ENCODE assay signal across 23 mouse cellular contexts in the genomic region with DNA sequence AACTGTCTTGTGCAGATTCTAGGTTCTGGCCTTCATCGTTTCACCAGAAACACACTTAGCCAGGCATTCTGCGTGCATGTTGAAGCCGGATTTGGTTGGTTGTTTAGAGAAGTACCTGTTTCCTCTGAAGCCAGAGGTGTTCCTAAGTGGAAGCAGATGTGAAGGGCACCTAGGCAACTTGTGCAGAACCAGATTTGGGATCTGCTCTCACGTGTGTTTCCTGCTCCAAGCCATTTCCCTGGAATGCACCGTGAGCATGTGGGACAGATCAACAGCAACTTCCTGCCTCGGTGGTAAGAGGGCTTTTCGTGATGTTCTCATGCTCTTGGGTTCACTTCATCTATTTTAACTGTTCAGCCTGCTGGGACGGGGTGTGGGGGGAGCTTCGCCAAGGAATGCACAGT. TPM values are rescaled to one million over a fixed set of nuclear protein-coding genes. Genes with fewer than 3 reads are reported as not detected.
DNase-seq lines count a peak whose midpoint lies in the region; ATAC-seq lines count a peak whose summit lies in the region.
"Had no signal": no experiment of that assay in that cellular context is flagged by ENCODE, and none has a peak within 500 bp of the region (broad histone marks: within the 10 kb centered on the region; RNA-seq: fewer than 3 reads in every experiment).

No protein-coding gene starts in this region.

- H3K9me3 ChIP-seq in kidney, embryonic 15.5 days (replicated peaks), result peaks cover 4% of the 10 kb centered on the region; the same call in 1 of the 2 replicates
- H3K9me3 ChIP-seq in kidney, embryonic 16.5 days (ENCODE audit: low read length), result peaks cover 7% of the 10 kb centered on the region; the same call in 1 of the 2 replicates
- H3K9me3 ChIP-seq in neural tube, embryonic 15.5 days (replicated peaks), result no peaks in the 10 kb centered on the region
- H3K9me3 ChIP-seq in stomach, embryonic 16.5 days (replicated peaks; ENCODE audit: control insufficient read depth, low read length), result peaks cover 7% of the 10 kb centered on the region; the same call in 1 of the 2 replicates
- H3K9me3 ChIP-seq: hindbrain, embryonic 12.5 days; liver, embryonic 12.5 days had no signal

- no peak for ATAC-seq in kidney, embryonic 15.5 days (replicated peaks; ENCODE audit: low FRiP score)
- ATAC-seq in kidney, embryonic 16.5 days (ENCODE audit: low FRiP score, low TSS enrichment), result no peak
- ATAC-seq in neural tube, embryonic 15.5 days (ENCODE audit: low FRiP score), result no peak
- ATAC-seq in stomach, embryonic 16.5 days (ENCODE audit: insufficient read depth, low FRiP score), result no peak
- no peak for ATAC-seq in megakaryocyte, adult 5-6 weeks (ENCODE audit: poor library complexity, severe bottlenecking)
- ATAC-seq: liver, embryonic 12.5 days had no signal

- H3K27me3 ChIP-seq in kidney, embryonic 15.5 days, result no peaks in the 10 kb centered on the region
- H3K27me3 ChIP-seq in kidney, embryonic 16.5 days (ENCODE audit: insufficient read depth, low read length), result no peaks in the 10 kb centered on the region
- H3K27me3 ChIP-seq in neural tube, embryonic 15.5 days (replicated peaks), result no peaks in the 10 kb centered on the region
- no peaks in the 10 kb centered on the region for H3K27me3 ChIP-seq in stomach, embryonic 16.5 days (ENCODE audit: control insufficient read depth, insufficient read depth, low read length)
- H3K27me3 ChIP-seq: hindbrain, embryonic 12.5 days; liver, embryonic 12.5 days had no signal

- H3K27ac ChIP-seq in kidney, embryonic 15.5 days, result 0 out of 2 replicates have a peak overlapping the region, but pooled peaks have one; percentile 18
- H3K27ac ChIP-seq in kidney, embryonic 16.5 days (ENCODE audit: low read length), result no peak overlapping the region
- peak overlapping the region; percentile 1; the same call in 1 of the 2 replicates for H3K27ac ChIP-seq in neural tube, embryonic 15.5 days (replicated peaks)
- H3K27ac ChIP-seq in stomach, embryonic 16.5 days (ENCODE audit: low read length), result peak overlapping the region; percentile 12; the same call in 1 of the 2 replicates
- H3K27ac ChIP-seq: liver, embryonic 12.5 days had no signal

- no peak overlapping the region for H3K9ac ChIP-seq in kidney, embryonic 15.5 days
- no peak overlapping the region for H3K9ac ChIP-seq in kidney, embryonic 16.5 days (replicated peaks; ENCODE audit: low read length)
- H3K9ac ChIP-seq in neural tube, embryonic 15.5 days (replicated peaks), result no peak overlapping the region
- H3K9ac ChIP-seq in stomach, embryonic 16.5 days (ENCODE audit: low read length), result no peak overlapping the region
- H3K9ac ChIP-seq: hindbrain, embryonic 12.5 days; liver, embryonic 12.5 days had no signal

- no peak for DNase-seq in neural tube, embryonic 10.5 days (ENCODE audit: extremely low spot score, low spot score)
- DNase-seq in forelimb bud, embryonic 11.5 days (ENCODE audit: low read depth, low spot score), result peak; percentile 84
- no peak for DNase-seq in kidney, postnatal 25 days
- DNase-seq: adrenal gland, adult 8-10 months; kidney, adult 11 months; kidney, postnatal 36 days; spleen, adult 18-20 months; thymus, postnatal 36 days had no signal

- 67% methylated on average over 9 of the region's 9 CpGs for WGBS in kidney, embryonic 15.5 days
- WGBS in kidney, embryonic 16.5 days, result 68% methylated on average over 9 of the region's 9 CpGs
- WGBS in neural tube, embryonic 15.5 days, result 85% methylated on average over 9 of the region's 9 CpGs
- 64% methylated on average over 9 of the region's 9 CpGs for WGBS in stomach, embryonic 16.5 days

- no peaks in the 10 kb centered on the region for H3K36me3 ChIP-seq in kidney, embryonic 15.5 days
- H3K36me3 ChIP-seq in kidney, embryonic 16.5 days (ENCODE audit: insufficient read depth, low read length), result no peaks in the 10 kb centered on the region
- H3K36me3 ChIP-seq in neural tube, embryonic 15.5 days, result no peaks in the 10 kb centered on the region
- H3K36me3 ChIP-seq in stomach, embryonic 16.5 days (ENCODE audit: control insufficient read depth, insufficient read depth, low read length), result no peaks in the 10 kb centered on the region
- H3K36me3 ChIP-seq: hindbrain, embryonic 12.5 days; liver, embryonic 12.5 days had no signal

- H3K4me3 ChIP-seq in kidney, embryonic 15.5 days (replicated peaks), result no peak overlapping the region
- H3K4me3 ChIP-seq in kidney, embryonic 16.5 days (ENCODE audit: low read length), result no peak overlapping the region
- H3K4me3 ChIP-seq in neural tube, embryonic 15.5 days (replicated peaks), result no peak overlapping the region
- no peak overlapping the region for H3K4me3 ChIP-seq in stomach, embryonic 16.5 days (replicated peaks; ENCODE audit: low read length)
- H3K4me3 ChIP-seq: hindbrain, embryonic 12.5 days; liver, embryonic 12.5 days had no signal

- H3K4me1 ChIP-seq in kidney, embryonic 15.5 days, result 0 out of 2 replicates have a peak, but pooled peaks cover 10% of the 10 kb centered on the region
- H3K4me1 ChIP-seq in kidney, embryonic 16.5 days (ENCODE audit: insufficient read depth, low read length), result peaks cover 8% of the 10 kb centered on the region; the same call in 1 of the 2 replicates
- H3K4me1 ChIP-seq in neural tube, embryonic 15.5 days, result no peaks in the 10 kb centered on the region
- H3K4me1 ChIP-seq in stomach, embryonic 16.5 days (ENCODE audit: control insufficient read depth, insufficient read depth, low read length), result peaks cover 12% of the 10 kb centered on the region; the same call in 1 of the 2 replicates

- H3K4me2 ChIP-seq in kidney, embryonic 15.5 days, result no peak overlapping the region
- no peak overlapping the region for H3K4me2 ChIP-seq in kidney, embryonic 16.5 days (replicated peaks; ENCODE audit: low read depth, low read length)
- H3K4me2 ChIP-seq in neural tube, embryonic 15.5 days, result no peak overlapping the region
- no peak overlapping the region for H3K4me2 ChIP-seq in stomach, embryonic 16.5 days (ENCODE audit: low read depth, low read length)
- H3K4me2 ChIP-seq: heart, embryonic 11.5 days; hindbrain, embryonic 12.5 days; liver, embryonic 12.5 days had no signal

RNA-seq across cellular contexts. Expression of gene Actbl2, which starts 18.4 kb away (rescaled TPM):
- not detected in 2 replicates for polyA plus RNA-seq in kidney, embryonic 15.5 days (2015; fragmentation: Nextera tagmentation; extraction: Ambion mirVana)
- not detected in 2 replicates for polyA plus RNA-seq in kidney, embryonic 16.5 days (2015; fragmentation: Nextera tagmentation; extraction: Ambion mirVana)
- not detected in 2 replicates for polyA plus RNA-seq in neural tube, embryonic 15.5 days (2015; fragmentation: Nextera tagmentation; extraction: Ambion mirVana)
- polyA plus RNA-seq in stomach, embryonic 16.5 days (2015; fragmentation: Nextera tagmentation; extraction: Ambion mirVana), result not detected in 2 replicates
- total RNA-seq in megakaryocyte, adult 5-6 weeks (2015), result not detected in 2 replicates
- total RNA-seq in megakaryocyte, adult 5-6 weeks (2017), result not detected in 2 replicates
- total RNA-seq: adrenal gland, adult 8-10 months; gastrocnemius, postnatal 4 days; megakaryocyte progenitor cell, adult 5-6 weeks; MEL; monocyte, adult 5-6 weeks had no signal
- polyA plus RNA-seq: cortical plate, adult 2 months; forebrain, embryonic 11.5 days; heart, embryonic 11.5 days; hindbrain, embryonic 12.5 days; liver, embryonic 12.5 days; neural tube, embryonic 14.5 days had no signal
